Mouse (Mus musculus) embryo, embryonic 11 days (tissue): Measurements from ENCODE around the gene Ywhaq.

Experiments used
- DNase-seq: peaks from one replicate; pipeline ENCODE4 v3.0.0-alpha.2; 2015

The Ywhaq gene

DNA sequence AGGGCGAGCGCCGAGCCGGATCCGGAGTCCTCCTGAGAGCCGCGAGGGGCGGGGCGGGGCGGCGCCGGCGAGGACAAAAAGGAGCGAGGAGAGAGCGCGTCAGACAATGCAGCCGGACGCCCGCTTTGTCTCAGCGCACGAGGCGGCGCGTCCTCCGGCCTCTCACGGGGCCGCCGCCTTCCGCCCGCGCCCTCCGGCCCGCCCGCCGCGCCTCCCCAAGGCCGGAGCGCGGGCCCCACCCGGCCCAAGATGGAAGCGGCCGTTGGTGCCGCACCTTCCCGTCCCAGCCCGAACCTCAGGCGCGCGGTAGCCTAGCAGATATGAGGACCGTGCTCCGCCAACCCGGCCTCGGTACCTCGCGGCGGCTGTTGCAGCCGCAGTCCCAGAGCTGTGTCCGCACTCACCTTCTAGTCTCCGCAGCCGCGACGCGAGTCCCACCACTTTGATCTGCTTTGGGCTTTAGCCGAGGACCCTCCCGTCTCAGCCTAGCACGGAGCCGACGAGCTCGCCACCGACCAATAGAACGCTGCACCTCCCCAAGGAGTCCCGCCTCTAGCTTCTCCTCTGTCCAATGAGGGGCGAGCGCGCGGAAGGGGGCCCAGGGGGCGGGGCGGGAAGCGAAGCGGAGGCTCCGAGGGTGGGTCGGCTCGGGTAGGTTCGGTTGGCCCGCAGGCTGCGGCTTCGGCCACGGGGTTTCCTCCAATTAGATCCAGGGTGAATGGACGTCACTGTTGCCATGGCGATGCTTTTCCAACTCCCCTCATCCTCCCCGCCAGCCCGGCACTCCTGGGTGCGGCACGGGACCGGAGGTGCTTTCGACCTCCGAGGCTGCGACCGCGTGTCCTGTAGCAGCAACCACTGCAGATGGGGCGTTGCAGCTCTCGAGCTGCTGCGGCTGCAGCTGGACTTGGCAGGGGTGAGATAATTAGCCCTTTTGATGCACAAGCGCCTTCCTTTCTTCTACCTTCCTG lies at the start of gene Ywhaq:
TSS of gene Ywhaq (minus strand) at position 538 of the 971 bp plus-strand sequence.
- DNase-seq = peak; percentile 99

DNA sequence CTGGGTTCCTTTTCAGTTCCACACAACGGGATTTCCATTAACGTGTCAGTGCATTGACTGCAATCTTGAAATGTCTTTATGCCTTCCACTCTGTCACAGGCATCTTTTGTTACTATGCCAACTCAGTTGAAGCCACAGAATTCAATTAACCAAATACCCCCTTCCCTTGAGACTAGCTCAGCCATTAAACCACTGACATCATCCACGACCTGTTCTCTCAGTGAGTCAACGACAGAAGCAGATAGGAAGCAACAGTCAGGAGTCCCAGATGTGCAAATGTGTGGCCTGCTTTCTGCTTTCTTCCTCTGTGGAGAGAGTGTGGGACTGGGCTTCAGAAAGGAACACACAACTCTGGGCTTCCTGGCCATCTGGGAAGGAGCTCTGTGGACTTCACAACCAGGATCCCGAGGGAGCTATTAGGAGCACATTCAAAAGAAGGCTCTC lies 46.0 kb upstream of the Ywhaq start:
- peak; percentile 14 for DNase-seq

DNA sequence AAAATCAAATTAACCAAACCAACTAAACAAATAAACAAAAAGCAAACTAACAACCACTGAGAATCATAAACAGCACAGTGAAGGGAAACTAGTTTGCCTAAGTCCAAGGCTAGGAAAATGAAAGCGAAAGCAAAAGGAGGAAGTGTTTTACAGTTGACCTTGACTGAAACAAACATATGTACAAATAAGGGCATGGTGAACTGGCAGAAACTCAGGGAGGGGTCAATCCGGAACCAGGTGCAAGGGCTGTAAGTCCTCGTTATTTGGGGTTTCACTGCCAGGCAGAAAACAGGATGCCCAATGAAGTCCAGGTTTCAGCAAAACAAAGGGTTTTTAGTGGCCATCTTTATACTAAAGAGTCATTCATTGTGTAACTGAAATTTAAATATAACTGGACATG lies 45.2 kb upstream of the Ywhaq start:
- no peak for DNase-seq

DNA sequence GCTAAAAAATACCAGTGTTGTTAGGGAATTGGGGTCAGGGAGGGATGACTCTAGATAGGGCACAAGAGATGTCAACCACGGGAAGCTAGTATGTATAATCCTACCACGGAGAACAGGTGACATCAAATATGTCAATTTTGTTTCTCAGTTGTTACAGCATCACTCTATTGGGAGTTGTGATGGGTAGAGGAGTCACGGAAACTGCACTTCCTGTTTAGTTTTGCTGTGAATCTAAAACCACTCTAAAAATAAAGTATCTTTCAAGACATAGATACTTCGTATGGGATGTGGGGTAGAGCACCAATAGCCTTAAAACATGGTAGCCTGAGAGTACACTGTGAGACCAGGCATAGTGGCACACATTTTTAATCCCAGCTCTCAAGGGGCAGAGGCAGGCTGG lies 42.2 kb upstream of the Ywhaq start:
- no peak for DNase-seq

DNA sequence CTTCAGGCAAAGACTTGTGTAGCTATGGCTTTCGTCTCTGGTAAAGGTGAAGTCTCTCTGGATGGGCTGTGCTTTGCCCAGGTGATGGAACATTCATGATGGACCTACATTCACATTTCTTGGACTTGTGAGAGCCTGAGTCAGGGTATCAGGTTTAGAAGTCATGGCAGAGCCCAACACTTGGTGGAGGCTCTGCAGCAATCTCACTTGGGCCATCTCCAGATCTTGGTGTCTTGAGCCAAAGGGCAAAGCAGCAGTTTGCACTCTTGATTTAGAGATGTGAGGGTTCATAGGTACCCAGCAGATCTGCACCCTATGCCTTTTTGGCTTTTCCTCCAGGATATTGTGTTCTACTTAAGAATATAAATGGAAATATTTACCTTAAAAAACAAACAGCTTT lies 38.6 kb upstream of the Ywhaq start:
- no peak for DNase-seq

DNA sequence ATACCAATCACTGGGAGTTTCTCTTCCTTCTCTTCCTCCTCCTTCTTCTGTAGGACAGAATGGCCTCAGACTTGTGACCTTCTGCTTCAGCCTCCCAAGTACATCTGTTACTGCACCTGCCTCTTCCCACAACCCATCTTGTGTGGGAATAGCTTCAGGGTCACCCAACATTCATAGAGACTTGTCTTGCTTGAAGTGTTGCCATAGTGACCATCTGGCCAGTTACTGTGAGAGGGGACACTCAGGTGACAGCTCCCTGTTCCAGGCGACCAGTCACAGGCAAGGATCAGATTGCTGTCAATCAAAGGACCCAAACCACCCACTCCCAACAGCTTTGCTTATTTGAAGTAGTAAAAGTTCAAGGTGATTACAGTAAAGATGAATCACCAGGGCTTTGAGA lies 34.3 kb upstream of the Ywhaq start:
- DNase-seq = no peak

DNA sequence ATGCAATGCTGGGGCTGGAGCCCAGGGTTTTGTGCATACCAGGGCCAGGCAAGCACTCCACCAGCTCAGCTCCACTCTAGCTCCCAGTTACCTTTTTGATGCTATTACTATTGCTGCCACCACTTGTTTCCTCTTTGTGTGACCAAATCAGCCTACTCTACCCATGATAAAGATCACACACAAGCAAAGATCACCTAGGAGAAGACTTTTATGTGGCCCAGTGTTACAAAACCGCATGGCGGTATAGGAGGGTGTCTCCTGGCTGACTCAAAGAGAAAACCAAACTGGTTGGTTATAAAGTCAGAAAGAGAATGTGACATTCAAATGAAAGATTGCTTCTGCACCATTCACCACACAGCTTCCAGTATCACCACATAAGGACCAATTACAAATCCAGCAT lies 33.9 kb upstream of the Ywhaq start:
- DNase-seq = no peak

DNA sequence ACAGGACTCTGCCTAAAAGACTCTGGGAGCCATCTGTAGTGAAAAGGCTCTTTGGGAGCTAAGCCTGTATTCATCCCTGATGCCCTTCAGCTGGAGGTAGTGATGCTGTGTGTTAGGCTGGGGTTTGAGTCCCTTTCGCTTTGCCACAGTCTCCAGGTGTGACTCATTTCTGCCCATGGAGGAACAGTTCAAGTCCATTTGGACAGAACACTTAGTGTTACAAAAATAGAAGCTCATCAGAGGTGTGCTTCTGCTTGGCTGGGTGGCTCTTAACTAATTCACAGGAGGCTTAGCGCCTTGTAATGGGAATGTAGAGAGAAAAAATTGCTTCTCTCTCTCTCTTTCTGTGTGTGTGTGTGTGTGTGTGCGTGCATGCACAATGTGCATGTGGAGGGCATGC lies 26.3 kb upstream of the Ywhaq start:
- DNase-seq = no peak

DNA sequence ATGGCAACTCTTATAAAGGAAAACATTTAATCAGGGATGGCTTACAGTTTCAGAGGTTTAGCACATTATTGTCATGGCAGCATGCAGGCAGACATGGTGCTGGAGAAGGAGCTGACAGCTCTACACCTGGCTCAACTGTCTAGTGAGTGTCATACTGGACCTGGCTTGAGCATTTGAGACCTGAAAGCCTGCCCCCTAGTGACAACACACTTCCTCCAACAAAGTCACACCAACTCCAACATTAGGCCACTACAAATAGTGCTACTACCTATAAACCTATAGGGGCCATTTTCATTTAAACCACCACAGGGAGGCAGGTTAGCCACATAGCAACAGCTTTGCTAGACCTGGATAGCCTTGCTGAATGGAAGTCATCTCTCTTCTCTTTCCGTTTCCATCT lies 24.4 kb upstream of the Ywhaq start:
- DNase-seq = no peak

DNA sequence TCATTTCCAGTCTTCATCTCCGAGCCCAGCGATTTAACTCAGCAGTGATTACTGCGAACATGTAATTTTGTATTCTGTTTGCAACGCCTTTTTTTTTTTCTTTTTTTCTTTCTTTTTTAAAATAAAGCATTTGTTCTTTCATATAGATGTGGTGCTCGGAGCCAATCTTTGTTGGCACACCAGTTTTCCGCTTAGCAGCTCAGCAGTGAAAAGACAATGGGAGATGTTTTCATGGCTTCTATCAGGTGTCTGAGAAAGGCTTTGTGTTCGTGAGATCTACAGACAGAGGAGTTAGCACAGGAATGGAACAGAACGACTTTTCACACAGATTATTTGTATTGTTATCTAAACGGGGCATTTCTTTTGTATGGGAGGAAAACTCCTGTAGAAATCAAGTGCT lies 22.0 kb upstream of the Ywhaq start:
- DNase-seq = no peak

DNA sequence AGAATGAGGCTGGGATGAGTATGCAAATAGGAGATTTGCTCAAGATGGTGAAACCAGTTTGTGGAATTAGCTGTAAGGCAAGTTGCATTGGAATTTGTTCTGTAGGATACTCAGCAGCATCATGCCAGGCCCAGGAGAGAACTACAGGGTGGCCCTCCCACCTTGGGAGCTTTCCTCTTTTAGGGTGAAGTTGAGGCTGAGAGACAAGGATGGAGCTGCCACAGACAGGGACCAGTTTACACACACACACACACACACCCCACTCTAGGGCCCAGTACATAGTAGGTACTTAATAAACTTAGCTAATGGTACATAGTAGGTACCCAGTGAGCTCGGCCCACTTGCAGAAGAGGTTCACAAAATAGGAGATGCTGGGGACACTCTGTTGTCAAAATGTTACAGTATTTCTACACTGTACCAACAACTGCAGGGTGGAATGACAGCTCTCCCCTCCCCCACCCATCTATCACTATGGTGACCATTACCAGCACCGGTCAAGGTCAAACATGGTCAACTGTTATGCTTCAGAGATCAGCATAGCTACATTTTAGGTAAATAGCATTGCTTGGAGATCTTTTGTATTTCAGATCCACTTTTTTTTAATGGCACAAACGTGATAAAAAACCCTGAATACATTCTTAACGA lies 21.4 kb upstream of the Ywhaq start:
- peak; percentile 30 for DNase-seq

DNA sequence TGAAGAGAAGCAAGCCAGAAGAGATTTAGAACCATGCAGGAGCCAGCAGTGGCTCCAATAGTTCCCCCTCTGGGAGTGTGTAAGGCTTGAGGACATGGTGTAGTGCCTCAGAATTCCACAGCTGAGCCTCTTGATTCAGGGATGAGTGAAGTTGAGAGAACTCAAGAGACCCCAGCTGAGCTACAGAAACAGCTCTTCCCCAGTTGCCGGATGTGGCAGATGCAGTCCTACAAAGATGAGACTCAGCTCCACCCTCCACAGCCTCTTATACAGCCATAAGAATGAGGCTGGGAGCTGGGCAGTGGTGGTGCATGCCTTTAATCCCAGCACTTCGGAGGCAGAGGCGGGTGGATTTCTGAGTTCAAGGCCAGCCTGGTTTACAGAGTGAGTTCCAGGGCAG lies 20.9 kb upstream of the Ywhaq start:
- DNase-seq = no peak

DNA sequence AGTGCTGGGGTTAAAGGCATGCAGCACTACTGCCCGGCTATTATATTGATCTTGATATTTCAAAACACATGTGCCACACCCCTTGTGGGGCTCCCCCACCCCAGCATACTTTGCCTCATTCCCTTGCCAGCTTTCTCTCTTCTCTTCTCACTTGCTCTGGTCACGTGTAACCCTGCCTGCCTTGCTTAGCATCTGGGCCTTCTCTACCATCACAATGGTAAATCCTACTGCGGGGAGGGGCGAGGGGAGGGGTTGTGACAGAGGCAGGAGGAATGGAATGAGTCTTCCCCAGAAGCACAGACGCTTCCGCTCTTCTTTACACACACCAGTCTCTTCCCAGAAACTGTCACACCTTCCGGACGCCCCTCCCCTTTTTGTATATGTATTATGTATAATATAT lies 14.5 kb upstream of the Ywhaq start:
- DNase-seq = no peak

DNA sequence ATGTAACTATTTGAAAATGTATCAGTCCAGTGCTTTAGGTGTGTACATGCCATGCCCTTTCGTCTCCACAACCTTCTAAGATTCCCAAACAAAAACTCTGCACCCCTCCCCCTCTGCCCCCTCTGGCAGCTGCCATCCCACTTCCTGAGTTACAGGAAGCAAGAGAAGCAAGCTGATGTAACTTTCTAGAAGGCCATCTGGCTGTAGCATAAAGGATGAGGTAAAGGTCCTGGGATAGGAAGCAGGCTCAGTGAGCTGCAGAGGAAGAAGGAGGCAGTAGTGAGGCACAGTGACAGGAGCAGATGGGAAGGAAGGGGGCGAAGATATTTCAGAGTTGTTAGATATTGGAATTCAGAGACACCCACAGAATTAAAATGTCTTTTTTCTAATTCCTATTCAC lies 13.6 kb upstream of the Ywhaq start:
- peak; percentile 20 for DNase-seq

DNA sequence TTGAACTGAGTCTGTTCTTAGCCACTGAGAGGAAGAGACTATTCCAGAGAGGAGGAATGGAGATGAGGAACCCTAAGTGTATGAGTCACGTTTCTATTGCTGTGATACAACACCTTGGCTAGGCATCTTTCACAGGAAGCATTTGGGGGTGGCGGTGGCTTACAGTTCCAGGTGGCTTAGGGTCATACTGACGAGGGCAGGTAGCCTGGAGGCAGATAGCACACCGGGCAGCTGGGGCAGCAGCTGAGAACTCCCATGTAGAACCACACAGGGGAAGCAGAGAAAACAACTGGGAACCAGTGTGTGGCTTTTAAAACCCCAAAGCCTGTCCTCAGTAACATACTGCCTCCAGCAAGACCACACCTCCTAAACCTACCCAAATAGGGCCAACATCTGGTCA lies 12.7 kb upstream of the Ywhaq start:
- no peak for DNase-seq

DNA sequence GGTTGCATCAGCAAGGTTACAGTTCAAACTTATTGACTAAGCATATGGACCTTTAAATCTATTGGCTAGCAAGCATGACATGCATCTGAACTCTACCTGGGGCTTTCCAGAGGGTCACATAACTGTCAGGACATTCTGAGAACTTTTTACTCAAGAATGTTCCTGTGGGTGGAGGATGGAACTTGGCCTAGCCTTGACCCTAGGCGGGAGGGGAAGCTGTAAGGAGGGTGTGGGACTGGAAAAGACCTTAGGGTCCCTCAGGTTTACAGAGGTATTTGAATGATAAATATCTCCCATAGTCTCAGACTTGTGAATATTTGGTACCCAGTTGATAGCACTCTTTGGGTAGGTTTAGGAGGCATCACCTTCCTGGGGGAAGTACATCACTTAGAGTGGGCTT lies 11.6 kb upstream of the Ywhaq start:
- DNase-seq = no peak

DNA sequence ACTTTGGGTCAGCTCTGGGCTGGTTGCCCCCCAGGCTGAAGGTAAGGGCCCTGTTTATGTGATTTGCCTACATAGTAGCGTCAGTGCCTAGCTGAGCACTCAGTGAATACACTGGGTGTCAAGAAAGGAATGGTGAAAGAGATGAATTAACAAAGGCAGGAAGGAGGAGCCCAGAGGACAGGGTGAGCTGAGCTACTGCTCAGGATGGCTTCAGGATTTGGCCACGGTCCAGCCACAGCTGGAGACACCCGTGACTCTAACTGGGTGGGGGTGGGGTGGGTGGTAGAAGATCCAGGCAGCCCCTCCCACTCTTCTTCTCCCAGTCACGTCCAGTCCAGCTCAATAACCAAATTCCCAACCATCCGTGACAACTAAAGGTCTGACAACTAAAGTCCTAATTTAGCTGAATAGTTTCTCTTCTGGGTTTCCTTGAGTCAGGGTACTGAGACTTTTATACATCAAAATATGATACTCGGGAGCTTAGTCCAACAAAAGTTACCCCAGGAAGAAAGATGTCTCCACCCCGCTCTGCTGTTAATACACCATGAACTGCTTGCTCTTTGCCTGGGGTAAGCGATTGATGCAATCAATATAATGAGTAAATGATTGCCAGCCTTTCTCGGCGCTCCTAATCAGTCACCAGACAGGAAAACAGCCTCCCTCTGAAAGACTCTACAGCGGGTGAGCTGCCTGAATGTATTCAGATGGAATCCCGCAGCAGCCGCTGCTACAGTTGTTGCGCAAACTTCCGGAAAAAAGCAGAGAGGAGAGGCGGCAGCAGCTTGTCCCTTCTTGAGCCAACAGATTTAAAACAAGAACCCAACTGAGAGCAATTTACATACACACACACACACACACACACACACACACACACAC lies 8.9 kb upstream of the Ywhaq start:
- DNase-seq = peak; percentile 65

DNA sequence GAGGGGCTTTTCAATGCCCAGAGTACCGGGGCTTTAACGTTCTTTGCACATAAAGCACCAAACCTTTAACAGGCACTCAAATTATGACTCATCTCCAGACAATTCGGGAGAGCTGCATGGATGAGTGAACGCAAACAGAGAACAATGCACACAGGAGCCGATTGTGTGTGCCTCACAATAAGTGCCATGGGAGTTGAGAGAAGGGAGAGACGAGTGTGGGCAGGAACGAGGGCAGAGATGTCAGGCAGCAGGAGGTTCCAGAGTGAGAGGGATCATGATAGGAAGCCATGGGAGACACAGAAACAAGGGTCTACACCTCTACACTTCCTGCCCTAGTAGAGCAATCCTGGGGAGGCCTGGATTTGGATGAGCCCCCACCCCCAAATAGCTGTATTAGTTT lies 7.2 kb upstream of the Ywhaq start:
- peak; percentile 25 for DNase-seq

DNA sequence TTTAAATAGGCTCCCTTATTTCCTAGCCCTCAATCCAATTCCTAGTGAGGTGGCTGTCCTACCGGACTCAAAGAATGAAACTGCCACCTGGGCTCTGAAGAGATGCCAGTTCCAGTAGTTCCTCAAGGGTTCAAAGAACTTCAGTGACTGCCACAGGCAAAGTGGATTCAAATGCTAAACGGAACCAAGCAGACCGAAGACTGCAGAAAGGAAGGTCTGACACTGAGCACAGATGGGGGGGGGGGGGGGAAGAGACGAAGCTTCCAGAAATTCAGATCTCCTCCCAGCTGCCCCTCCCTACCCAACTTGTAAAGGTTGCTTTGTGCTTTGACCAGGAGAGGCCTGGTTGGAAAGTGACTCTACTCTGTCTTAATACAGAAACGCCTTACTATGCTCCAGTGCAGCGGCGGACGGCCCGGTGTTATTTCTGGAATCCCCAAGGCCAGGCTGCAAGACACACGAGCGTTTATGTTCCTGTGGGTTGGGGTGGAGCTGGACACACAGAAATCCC lies 1.2 kb upstream of the Ywhaq start:
- no peak for DNase-seq

DNA sequence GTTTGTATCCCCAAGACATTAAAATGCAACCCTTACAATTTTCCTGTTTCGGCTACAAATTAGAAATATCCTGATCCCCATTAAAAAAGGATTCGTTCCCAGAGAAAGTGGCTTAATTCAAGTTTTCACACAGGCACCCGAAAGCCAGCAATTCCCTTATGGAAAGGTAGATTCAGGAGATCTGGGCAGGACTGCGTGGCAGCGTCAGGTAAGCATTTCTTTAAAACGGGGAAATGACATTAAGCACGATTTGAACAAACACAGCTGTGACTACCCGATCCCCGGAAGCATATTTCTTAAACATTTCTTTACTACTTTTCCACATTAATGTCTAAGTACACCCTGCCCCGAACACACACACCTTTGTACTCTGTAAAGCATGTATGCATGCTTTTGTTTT lies 646 bp upstream of the Ywhaq start:
- no peak for DNase-seq

DNA sequence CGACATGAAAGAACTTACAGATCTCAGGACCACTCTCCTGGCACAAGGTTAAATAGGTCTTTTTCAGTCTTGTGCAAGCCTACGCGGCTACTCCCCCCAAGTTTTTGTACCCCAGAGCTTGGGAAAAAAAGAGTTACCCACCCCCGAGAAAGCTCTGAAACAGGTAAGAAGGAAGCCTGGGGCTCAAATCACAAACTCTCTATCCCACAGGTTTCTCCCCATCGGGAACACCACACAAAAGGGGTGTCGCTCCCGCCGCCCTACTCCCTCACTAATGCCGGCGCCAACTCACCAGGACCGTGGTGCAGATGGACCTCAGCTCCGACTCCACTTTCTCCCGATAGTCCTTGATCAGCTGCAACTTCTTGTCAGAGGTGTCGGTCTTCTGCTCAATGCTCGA lies 931 bp downstream of the Ywhaq start:
- DNase-seq = peak; percentile 20

DNA sequence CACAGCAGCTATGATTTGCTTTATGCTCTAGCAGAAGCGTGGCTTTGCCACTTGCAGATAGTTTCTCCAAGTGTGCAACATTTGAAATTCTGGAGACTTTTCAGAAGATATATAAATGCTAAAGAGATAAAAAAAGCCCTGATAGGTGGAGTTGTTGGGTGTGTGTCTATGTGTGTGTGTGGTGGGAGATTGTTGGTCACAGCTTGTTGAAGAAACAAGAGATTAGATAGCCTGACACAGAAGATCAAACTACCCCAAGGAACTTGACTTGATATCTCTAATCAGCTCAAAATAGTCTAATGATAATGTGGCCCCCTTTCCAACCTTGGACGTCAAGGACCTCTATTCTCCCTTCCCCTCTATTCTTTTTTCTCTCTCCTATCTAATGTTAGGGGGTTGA lies 6.8 kb downstream of the Ywhaq start:
- DNase-seq = no peak

DNA sequence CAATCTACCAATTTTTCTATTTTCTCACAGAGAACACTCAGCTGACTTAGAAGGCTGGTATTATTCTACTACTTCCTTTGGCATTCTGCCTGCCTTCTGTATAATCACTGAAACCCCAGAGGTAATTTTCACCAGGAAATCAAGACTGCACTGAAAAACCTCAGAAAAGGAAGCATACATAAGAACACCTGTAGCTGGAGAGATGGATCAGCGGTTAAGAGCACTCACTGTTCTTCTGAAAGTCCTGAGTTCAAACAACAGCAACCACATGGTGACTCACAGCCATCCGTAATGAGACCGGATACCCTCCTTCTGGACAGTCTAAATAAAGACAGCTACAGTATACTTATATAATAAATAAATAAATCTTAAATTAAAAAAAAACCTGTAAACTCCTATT lies 7.8 kb downstream of the Ywhaq start:
- no peak for DNase-seq
